Mouse (Mus musculus) CD4-positive helper T cell, adult 2 months (primary cell): ENCODE data around the gene Maz.

ENCODE experiments used
- DNase-seq: peaks from one replicate; pipeline ENCODE4 v3.0.0-alpha.2; 2012; ENCODE audit warnings: low read depth, missing footprints, low spot score

Maz gene

GRCm38 (mm10) chr7:127026984-127027726, at the start of gene Maz:
Gene Maz (minus strand): TSS chr7:127027037.
- peak; percentile 100 for DNase-seq

GRCm38 (mm10) chr7:127076188-127076587, 49.4 kb upstream of the Maz start:
- no peak for DNase-seq

GRCm38 (mm10) chr7:127073221-127073620, 46.4 kb upstream of the Maz start:
- DNase-seq: no peak

- no peak for DNase-seq
Observed at GRCm38 (mm10) chr7:127070871-127071413, 44.1 kb upstream of the Maz start.

- DNase-seq: no peak
Observed at GRCm38 (mm10) chr7:127066317-127066716, 39.5 kb upstream of the Maz start.

- no peak for DNase-seq
Observed at GRCm38 (mm10) chr7:127065538-127065937, 38.7 kb upstream of the Maz start.

GRCm38 (mm10) chr7:127055026-127055585, 28.3 kb upstream of the Maz start:
- peak; percentile 31 for DNase-seq

- peak; percentile 87 for DNase-seq
Observed at GRCm38 (mm10) chr7:127041851-127042672, 15.2 kb upstream of the Maz start, which contains the start of gene Kif22. Gene Kif22 (minus strand): TSS chr7:127042471.

GRCm38 (mm10) chr7:127031244-127031643, 4.4 kb upstream of the Maz start:
- peak; percentile 49 for DNase-seq

GRCm38 (mm10) chr7:127030172-127030571, 3.3 kb upstream of the Maz start:
- no peak for DNase-seq

- DNase-seq: no peak
Observed at GRCm38 (mm10) chr7:127027885-127028284, 1.0 kb upstream of the Maz start.

- DNase-seq: no peak
Observed at GRCm38 (mm10) chr7:127026616-127026983, 237 bp downstream of the Maz start.

GRCm38 (mm10) chr7:127026161-127026600, 656 bp downstream of the Maz start:
- DNase-seq: peak; percentile 80

GRCm38 (mm10) chr7:127025556-127026160, 1.2 kb downstream of the Maz start:
- DNase-seq: peak; percentile 76

- peak; percentile 88 for DNase-seq
Observed at GRCm38 (mm10) chr7:127024755-127025555, 1.9 kb downstream of the Maz start.

- peak; percentile 79 for DNase-seq
Observed at GRCm38 (mm10) chr7:127023896-127024690, 2.7 kb downstream of the Maz start.

GRCm38 (mm10) chr7:127023272-127023691, 3.6 kb downstream of the Maz start:
- no peak for DNase-seq

- DNase-seq: no peak
Observed at GRCm38 (mm10) chr7:127022528-127023271, 4.1 kb downstream of the Maz start.
